Mouse (Mus musculus): ENCODE data around the gene Smc1a. TPM values are rescaled to one million over a fixed set of nuclear protein-coding genes. Genes with fewer than 3 reads are reported as not detected.

Smc1a gene
- 10 to 100 TPM; 79.9 to 88.5 TPM for total RNA-seq (2023)

DNA sequence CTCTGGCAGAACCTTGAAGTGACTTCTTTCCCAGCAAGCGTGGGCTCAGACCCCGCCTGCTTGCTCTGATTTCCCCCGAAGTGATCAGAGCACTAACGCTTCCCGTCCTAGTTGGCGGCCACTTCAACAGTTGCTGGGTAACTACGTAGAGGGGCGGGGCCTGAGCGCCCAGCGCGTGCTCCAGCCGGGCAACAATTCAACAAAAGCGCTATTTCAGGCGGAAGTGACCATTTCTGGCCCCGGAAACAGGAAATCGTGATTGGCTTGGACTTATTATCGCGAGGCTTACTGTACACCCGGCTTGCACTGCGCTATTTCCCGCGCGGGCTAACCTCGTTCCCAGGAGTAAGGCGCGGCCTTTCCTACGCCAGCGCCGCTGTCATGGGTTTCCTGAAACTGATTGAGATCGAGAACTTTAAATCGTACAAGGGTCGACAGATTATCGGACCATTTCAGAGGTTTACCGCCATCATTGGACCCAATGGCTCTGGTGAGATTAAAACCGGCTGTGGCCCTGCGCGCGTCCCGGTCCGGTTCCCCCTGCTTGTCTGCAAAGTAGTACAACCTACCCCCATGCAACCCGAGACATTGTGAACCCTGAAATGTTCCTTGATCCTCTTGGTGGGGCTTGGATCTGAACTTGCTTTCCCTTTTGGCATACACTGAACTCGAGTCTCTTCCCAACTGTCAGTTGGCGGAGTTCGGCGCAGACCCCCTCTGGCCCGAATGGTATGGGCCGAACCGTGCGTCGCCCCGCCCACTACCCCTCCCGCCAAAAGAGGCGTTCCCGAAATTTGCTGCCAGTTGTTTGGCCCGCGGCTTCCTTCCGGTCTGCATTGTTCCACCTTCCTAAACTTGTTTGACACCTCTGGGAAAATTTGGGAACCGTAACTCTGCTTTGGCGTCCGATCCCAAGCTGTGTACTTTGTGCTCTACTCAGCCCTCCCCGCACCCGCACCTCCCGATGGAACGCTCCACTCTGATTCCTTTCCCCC, at the start of gene Smc1a, which contains the start of gene Ribc1:
Gene Smc1a, plus strand, starts transcription at position 278 of the 995 bp plus-strand sequence.
Gene Ribc1, minus strand, starts transcription at position 145 of the 995 bp plus-strand sequence.

DNA sequence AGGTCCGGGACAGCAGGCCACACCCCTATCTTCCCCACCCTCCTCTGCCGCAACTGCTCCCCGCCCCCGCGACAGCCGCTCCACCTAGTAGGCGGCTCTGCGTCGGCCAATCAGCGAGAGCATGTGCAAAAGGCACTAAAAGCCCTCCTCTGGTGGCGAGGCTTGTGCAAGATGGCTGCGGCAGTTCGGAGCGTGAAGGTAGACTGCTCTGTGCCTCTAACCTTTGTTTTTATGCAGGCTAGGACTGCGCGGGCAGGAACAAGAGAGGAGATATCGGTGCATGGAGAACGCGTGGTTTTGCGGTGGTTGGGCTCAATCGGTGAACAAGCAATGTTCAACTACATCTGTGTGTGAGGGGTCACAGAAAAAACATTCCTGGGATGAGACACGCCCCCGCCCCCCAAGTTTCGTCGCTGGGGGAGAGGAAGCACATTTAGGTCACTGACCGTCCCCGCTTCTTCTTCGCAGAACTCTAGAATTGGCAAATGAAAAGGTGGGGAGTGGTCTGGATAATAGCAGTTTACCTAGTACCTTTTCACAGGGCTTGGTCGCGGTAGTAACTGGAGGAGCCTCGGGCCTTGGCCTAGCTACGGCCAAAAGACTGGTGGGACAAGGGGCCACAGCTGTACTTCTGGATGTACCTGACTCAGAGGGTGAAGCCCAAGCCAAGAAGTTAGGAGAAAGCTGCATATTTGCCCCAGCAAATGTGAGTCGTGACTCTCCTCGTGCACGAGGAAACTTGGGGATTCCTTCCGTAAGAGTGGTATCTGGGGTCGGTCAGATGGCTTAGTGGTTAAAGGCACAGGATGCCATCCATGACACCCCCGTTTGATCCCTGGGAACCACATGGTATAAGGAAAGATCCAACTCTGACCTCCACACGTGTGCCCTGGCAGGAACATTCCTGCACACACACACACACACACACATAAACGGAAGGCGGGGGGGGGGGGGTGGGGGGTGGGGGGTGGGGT, 14.2 kb upstream of the Smc1a start, which contains the start of gene Hsd17b10:
Gene Hsd17b10, plus strand, starts transcription at position 109 of the 974 bp plus-strand sequence.

Other genes with a start within 250 kb of the Smc1a start
- gene Huwe1, start 215.6 kb upstream of the Smc1a start, total RNA-seq (2023): 10 to 100 TPM; 86.5 to 99.6 TPM
- 10 to 100 TPM; 36.3 to 51.5 TPM for gene Hsd17b10, start 14.6 kb upstream of the Smc1a start, total RNA-seq (2023)
- 1 to 10 TPM in 1 of 2 experiments, under 1 TPM in 1; 0.71 to 1.4 TPM for gene Ribc1, start 133 bp upstream of the Smc1a start, total RNA-seq (2023)
- 10 to 100 TPM in 1 of 2 experiments, 1 to 10 TPM in 1; 8.0 to 10.5 TPM for gene Iqsec2, start 127.8 kb downstream of the Smc1a start, total RNA-seq (2023)
- gene Kdm5c, start 216.6 kb downstream of the Smc1a start, total RNA-seq (2023): 10 to 100 TPM; 58.0 to 81.9 TPM